Mouse (Mus musculus): ENCODE results near the gene Cdk5. TPM values are rescaled to one million over a fixed set of nuclear protein-coding genes. Genes with fewer than 3 reads are reported as not detected.

Cdk5 gene
- polyA plus RNA-seq, 1 experiment from 2014 or later: 114 TPM

DNA sequence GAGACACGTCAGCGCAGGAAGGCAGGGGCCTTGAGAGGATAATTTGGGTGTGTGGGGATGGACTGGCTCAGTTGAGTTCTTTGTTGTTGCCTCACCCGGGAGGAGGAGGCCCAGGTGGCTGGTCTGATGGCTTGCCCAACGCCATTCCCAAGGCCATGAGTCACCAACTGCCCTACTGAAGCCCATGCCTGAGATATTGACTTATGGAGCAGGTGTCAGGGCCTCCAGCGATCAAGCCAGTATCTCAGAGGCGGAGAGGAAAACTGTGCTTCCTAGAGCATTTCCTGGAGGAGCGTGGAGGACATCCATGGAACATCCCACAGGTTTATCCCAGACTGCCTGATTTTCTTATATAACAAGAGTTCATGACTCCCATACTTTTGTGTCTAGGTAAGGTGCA, 30.6 kb downstream of the Cdk5 start:
- H3K4me1 ChIP-seq: peaks cover 19% of the 10 kb centered on the region
- H3K36me3 ChIP-seq: no peaks in the 10 kb centered on the region
- no peak overlapping the region for H3K27ac ChIP-seq (replicated peaks)
- no peak overlapping the region for H3K4me2 ChIP-seq (replicated peaks)
- WGBS: 86% methylated on average over 7 of the region's 7 CpGs
- H3K4me3 ChIP-seq: no peak overlapping the region
- H3K9ac ChIP-seq (replicated peaks): no peak overlapping the region
- H3K27me3 ChIP-seq: peaks cover 22% of the 10 kb centered on the region; the same call in 1 of the 2 replicates
- H3K9me3 ChIP-seq: no peaks in the 10 kb centered on the region
- no peak for ATAC-seq (replicated peaks)

DNA sequence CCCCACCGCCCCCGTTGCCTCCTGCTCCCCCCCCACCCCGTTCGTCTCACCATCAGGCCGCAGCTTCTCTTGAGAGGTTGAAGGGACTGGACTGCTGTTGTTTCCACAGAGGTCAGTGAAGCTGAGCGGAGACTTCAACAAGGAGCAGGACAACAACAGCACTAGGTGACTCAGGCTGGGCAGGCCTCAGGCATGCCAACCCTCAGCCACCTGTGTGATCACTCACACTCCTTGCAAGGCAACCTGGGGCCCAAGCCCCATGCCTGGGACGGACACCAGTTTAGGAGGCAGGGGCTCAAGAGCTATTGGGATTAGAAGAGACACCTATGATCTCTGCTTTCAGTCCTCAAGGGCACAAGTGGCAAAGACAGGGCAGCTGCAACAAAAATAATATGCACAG, 31.5 kb downstream of the Cdk5 start, which contains the start of gene Atg9b:
TSS of gene Atg9b (minus strand) at position 280 of the 400 bp plus-strand sequence.
- ATAC-seq (replicated peaks): no peak
- Histone ChIP-seq H3K9me3 (no peaks in the 10 kb centered on the region), H3K36me3 (no peaks in the 10 kb centered on the region), H3K4me2 (replicated peaks) (no peak within 1 kb of the TSS), H3K27me3 (peaks cover 24% of the 10 kb centered on the region; the same call in 1 of the 2 replicates), H3K9ac (replicated peaks) (no peak within 1 kb of the TSS), H3K4me1 (peaks cover 28% of the 10 kb centered on the region), H3K4me3 (no peak within 1 kb of the TSS), H3K27ac (replicated peaks) (no peak within 1 kb of the TSS)
- 85% methylated on average over 7 of the region's 7 CpGs for WGBS

DNA sequence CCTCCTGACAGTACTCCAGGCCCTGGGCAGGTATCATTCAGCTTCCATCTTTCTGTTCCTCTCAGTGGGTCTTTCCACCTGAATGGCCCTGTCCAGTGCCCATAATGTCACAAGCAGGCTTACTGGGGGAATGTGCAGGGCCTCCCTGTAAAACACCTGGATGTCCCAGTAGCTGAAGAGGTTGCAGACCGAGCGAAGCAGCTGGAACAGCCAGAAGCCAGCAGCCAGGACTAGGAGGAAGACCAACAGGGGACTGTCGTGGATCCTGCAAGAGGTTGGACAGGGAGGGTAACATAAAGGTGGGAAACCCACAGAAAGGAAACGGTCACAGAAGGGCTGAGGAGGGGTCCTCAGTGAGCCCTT, 33.7 kb downstream of the Cdk5 start:
- no peak overlapping the region for H3K4me3 ChIP-seq
- no peak overlapping the region for H3K4me2 ChIP-seq (replicated peaks)
- H3K36me3 ChIP-seq: no peaks in the 10 kb centered on the region
- no peak overlapping the region for H3K9ac ChIP-seq (replicated peaks)
- no peaks in the 10 kb centered on the region for H3K9me3 ChIP-seq
- H3K27me3 ChIP-seq: peaks cover 34% of the 10 kb centered on the region
- no peak overlapping the region for H3K27ac ChIP-seq (replicated peaks)
- WGBS: 83% methylated on average over 4 of the region's 4 CpGs
- ATAC-seq (replicated peaks): no peak
- peaks cover 21% of the 10 kb centered on the region for H3K4me1 ChIP-seq

DNA sequence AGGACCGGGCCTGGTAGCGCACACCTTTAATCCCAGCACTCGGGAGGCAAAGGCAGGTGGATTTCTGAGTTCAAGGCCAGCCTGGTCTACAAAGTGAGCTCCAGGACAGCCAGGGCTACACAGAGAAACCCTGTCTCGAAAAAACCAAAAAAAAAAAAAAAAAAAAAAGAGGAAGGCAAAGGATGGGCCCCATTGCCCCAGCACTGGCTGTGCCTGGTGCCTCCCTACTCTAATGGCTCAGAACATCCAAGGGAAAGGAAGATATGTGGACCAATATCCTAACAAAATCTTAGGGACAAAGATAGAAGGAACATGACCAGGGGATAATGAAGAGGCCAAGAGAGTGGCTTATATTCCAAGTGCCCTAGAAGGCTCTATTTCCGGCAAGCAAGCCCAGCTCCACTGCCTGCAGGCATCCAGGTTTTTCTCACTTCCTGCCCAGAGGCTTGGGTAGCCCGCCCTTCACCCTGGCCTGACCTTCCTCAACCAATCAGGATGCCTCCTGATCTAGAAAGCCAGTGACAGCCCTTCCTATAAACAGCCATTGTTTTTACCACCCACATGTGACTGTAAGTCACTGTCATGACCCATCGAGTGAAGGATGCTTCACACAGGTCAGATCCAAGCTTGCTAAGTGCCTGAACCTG, 34.2 kb downstream of the Cdk5 start:
- no peak for ATAC-seq (replicated peaks)
- Histone ChIP-seq H3K4me2 (replicated peaks) (no peak overlapping the region), H3K4me1 (peaks cover 24% of the 10 kb centered on the region), H3K36me3 (no peaks in the 10 kb centered on the region), H3K4me3 (no peak overlapping the region), H3K9ac (replicated peaks) (no peak overlapping the region), H3K27ac (replicated peaks) (no peak overlapping the region), H3K9me3 (no peaks in the 10 kb centered on the region), H3K27me3 (peaks cover 34% of the 10 kb centered on the region)
- 66% methylated on average over 7 of the region's 7 CpGs for WGBS

DNA sequence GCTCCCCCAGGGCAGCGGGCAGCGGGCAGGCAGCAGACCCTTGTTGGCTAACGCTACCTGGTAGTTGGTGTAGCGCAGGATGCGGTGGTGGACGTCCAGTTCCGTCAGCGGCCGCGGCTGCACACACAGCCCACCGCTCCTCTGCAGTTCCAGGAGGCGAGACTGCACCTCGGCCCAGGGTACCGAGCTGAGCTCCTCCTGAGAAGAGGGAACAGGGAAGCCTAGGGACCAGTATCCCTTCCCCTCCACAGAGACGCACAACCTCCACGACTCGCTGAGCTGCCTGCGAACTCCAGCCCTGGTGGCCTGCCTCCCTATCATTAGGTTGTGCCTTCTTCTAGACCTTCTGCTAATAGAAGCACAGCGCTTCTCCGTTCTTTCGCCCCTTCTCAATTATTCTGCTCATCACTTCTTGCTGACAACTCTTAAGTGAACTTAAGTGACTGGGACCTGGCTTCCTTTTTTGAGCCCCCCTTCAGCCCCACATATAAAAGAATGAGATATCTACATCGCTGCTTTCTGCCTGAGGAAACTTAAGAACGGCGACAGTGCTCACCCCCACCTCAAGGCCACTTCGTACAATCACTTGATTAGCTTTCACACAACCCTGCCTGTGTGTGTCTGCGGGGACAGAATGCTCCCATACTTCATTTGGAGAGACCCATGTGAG, 34.9 kb downstream of the Cdk5 start:
- WGBS: 24% methylated on average over 26 of the region's 26 CpGs
- Histone ChIP-seq H3K27ac (replicated peaks) (no peak overlapping the region), H3K4me2 (replicated peaks) (peak overlapping the region; percentile 98)

DNA sequence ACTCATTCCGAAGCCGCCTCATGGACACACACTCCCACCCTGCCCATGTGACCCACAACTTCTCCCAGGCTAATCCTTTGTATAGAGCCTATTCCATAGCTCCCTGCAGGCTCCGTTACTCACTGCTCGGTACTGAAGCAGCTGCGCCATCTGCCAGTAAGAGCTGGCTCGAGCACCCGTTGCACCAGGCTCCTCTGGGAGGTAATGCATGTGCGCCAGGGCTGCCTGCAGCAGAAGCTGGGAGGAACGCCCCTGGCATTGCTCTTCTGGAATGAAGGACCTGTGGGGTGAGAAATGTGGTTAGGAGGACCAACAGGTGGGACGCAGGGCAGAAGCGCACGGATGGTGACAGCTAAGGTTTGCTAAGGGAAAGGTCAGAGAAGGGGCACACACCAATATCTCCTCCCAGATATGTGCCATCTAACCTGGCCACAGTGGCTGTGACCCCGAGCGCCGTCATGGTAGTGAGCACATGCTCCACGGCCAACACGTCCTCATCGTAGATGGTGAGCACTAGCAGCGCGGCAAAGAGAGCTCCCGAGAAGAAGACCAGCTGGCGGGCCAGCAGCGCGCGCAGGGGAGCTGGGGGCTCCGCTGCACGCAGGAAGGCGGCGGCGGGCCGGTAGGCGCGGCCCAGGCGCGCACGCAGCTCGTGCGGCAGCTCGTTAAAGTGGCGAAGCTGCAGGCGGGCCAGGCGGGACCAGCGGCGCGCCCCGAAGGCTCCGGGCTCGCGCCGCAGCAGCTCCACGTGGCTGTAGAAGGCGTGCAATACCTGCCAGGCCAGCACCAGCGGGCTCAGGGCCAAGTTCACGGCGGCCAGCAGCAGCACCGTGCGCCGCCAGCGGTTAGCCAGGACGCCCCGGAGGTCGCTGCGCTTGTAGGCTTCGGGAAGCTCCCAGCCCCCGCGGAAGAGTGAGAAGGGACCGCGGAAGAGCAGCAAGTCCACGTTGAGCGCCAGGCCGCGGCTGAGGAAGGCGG, 35.8 kb downstream of the Cdk5 start:
- H3K36me3 ChIP-seq: no peaks in the 10 kb centered on the region
- H3K9ac ChIP-seq (replicated peaks): peak overlapping the region; percentile 55
- peak overlapping the region; percentile 98 for H3K4me2 ChIP-seq (replicated peaks)
- no peak overlapping the region for H3K27ac ChIP-seq (replicated peaks)
- ATAC-seq (replicated peaks): peak; percentile 68
- no peaks in the 10 kb centered on the region for H3K9me3 ChIP-seq
- peak overlapping the region; percentile 52 for H3K4me3 ChIP-seq
- peaks cover 34% of the 10 kb centered on the region for H3K27me3 ChIP-seq
- peaks cover 31% of the 10 kb centered on the region for H3K4me1 ChIP-seq
- 2% methylated on average over 73 of the region's 73 CpGs for WGBS

More for the DNA sequence above, 34.9 kb downstream of the Cdk5 start:
- Histone ChIP-seq H3K36me3 (no peaks in the 10 kb centered on the region), H3K4me3 (peak overlapping the region; percentile 52), H3K9me3 (no peaks in the 10 kb centered on the region), H3K4me1 (peaks cover 25% of the 10 kb centered on the region), H3K9ac (replicated peaks) (peak overlapping the region; percentile 55), H3K27me3 (peaks cover 34% of the 10 kb centered on the region)
- ATAC-seq (replicated peaks): no peak

DNA sequence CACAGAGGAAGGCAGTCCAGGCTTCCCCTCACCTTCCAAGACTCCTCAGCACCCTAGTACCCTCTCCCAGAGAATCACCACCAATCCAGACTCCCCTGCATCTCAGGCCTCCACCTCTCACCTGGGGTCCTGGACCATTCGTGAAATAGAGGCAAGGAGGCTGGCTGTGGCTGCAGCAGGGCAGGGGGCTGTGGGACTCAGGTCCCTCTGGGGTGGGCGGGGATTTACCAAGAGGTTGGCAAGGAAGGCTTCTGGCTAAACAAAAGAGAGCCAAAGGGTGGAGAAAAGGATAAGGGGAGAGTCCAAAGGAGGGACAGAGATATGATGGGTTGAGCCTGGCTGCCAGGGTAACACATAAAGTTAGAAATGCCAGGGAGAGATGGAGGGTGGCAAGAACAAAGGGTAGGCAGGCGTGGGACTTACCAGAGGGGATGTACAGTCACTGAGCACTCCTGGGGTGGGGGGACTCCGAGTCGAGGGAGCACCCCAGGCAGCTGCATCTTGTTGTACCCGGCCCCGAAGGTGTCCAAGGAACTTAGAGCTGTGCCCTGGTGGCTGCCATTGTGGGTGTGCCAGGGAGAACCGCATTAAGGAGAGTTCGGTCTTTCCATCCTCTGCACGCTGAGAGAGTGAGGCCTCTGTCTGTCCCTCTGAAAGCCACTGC, 37.3 kb downstream of the Cdk5 start:
- peaks cover 31% of the 10 kb centered on the region for H3K4me1 ChIP-seq
- H3K9me3 ChIP-seq: no peaks in the 10 kb centered on the region
- H3K27ac ChIP-seq (replicated peaks): no peak overlapping the region
- no peak overlapping the region for H3K9ac ChIP-seq (replicated peaks)
- H3K4me3 ChIP-seq: no peak overlapping the region
- H3K36me3 ChIP-seq: no peaks in the 10 kb centered on the region
- 83% methylated on average over 10 of the region's 10 CpGs for WGBS
- ATAC-seq (replicated peaks): no peak
- no peak overlapping the region for H3K4me2 ChIP-seq (replicated peaks)
- peaks cover 34% of the 10 kb centered on the region for H3K27me3 ChIP-seq

DNA sequence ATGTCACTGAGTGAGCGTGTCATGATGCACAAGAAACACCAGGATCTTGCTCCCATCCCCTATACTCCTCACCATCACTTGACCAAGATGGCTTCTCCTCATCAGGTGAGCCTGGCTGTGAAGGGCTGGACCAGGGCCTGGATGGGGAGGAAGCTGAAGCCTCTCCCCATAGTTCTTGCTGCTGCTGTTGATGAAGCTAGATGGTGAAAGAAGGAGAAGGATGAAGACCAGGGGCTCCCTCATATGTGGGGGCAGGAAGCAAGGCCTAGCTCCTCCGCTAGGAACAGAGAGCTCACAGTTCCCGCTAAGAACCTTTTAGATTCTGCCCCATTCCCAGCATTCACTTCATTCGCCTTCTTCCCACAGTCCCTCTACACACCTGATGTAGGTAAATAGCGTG, 38.0 kb downstream of the Cdk5 start:
- H3K9ac ChIP-seq (replicated peaks): no peak overlapping the region
- peaks cover 34% of the 10 kb centered on the region for H3K27me3 ChIP-seq
- no peak overlapping the region for H3K4me2 ChIP-seq (replicated peaks)
- H3K4me1 ChIP-seq: peaks cover 31% of the 10 kb centered on the region
- 91% methylated on average over 5 of the region's 5 CpGs for WGBS
- no peak overlapping the region for H3K4me3 ChIP-seq
- H3K36me3 ChIP-seq: no peaks in the 10 kb centered on the region
- H3K27ac ChIP-seq (replicated peaks): no peak overlapping the region
- H3K9me3 ChIP-seq: no peaks in the 10 kb centered on the region
- no peak for ATAC-seq (replicated peaks)

DNA sequence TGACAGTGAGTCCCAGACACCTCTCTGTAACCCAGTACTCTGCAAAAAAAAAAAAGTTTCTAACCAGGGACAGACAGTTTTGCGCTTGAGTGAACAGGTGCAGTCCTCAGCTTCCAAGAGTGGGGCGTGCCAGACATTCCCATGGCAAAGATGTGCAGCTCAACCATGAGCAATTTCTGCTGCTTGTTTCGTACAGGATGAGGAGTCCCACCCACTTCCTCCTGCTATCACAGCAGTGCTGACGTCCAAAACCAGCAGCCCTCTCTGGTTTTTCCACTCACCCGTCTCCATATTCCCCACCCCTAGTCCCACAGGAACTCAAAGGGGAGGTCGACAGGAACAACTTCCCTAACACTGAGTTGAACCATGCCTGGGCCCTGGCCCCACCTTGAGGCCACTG, 38.9 kb downstream of the Cdk5 start:
- Histone ChIP-seq H3K9ac (replicated peaks) (no peak overlapping the region), H3K27me3 (peaks cover 27% of the 10 kb centered on the region), H3K27ac (replicated peaks) (no peak overlapping the region), H3K4me2 (replicated peaks) (peak overlapping the region; percentile 55; the same call in 1 of the 2 replicates), H3K36me3 (no peaks in the 10 kb centered on the region), H3K9me3 (no peaks in the 10 kb centered on the region), H3K4me1 (peaks cover 31% of the 10 kb centered on the region), H3K4me3 (no peak overlapping the region)
- 72% methylated on average over 6 of the region's 6 CpGs for WGBS
- ATAC-seq (replicated peaks): no peak

DNA sequence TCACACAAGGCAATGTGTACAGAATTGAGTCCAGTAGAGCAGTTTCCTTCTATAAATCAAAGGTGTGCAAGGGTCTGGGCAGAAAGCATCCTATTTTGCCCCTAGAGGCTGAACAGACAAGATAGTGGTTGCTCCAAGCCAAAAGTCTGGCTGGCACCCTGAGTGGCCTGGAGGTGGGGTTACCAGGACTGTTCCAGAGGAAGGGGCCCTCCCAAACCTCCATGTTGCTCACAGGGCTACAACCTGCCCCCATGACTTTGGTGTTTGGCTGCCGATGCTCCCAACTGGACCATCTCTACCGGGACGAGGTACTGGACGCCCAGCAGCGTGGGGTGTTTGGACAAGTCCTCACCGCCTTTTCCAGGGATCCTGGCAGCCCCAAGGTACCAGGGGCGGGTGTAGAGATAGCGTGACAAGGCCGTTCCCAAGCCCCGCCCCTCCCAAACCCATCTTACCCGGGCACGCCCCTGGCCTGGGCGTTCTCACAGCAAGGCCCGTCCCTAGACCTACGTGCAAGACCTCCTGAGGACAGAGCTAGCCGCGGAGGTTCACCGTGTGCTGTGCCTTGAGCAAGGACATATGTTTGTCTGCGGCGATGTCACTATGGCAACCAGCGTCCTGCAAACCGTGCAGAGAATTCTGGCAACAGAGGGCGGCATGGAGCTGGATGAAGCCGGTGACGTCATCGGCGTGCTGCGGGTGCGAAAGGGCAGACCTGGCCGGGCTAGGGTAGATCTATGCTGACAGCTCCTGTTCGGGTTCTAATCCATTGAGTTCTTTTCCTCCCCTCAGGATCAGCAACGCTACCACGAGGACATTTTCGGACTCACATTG, 40.1 kb downstream of the Cdk5 start:
- Histone ChIP-seq H3K4me3 (peak overlapping the region; percentile 50), H3K4me2 (replicated peaks) (peak overlapping the region; percentile 55), H3K36me3 (no peaks in the 10 kb centered on the region), H3K27me3 (peaks cover 18% of the 10 kb centered on the region), H3K9ac (replicated peaks) (peak overlapping the region; percentile 46), H3K27ac (replicated peaks) (peak overlapping the region; percentile 41), H3K9me3 (no peaks in the 10 kb centered on the region), H3K4me1 (peaks cover 29% of the 10 kb centered on the region)
- peak; percentile 79 for ATAC-seq (replicated peaks)
- WGBS: 1% methylated on average over 34 of the region's 34 CpGs

DNA sequence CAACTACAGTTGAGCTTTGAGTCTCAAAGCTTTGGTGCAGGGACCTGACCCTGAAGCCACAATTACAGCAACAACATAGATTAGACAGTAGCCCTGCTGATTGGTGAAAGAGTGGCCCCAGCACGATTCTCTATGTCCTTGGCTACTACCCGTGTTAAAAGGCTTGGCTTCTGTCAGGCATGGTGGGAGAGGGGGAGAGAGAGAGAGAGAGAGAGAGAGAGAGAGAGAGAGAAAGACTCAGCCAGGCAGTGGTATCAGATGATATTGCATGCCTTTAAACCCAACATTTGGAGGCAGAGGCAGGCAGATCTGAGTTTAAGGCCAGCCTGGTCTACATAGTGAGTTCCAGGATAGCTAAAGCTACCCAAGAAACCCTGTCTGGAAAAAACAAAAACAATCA, 41.3 kb downstream of the Cdk5 start:
- WGBS: 54% methylated on average over 2 of the region's 2 CpGs
- no peak overlapping the region for H3K4me3 ChIP-seq
- ATAC-seq (replicated peaks): no peak

More for the DNA sequence above, 41.3 kb downstream of the Cdk5 start:
- H3K4me1 ChIP-seq: peaks cover 16% of the 10 kb centered on the region
- no peaks in the 10 kb centered on the region for H3K36me3 ChIP-seq
- no peak overlapping the region for H3K4me2 ChIP-seq (replicated peaks)
- no peak overlapping the region for H3K9ac ChIP-seq (replicated peaks)
- no peak overlapping the region for H3K27ac ChIP-seq (replicated peaks)
- H3K9me3 ChIP-seq: no peaks in the 10 kb centered on the region
- H3K27me3 ChIP-seq: peaks cover 11% of the 10 kb centered on the region; the same call in 1 of the 2 replicates

All from forebrain, embryonic 15.5 days (tissue).